Mouse (Mus musculus) thymus, postnatal 14 days (tissue): ENCODE results near the gene Cramp1l.
"Not testable (repeated sequence)": the region's sequence is repeated elsewhere in the genome, so short reads cannot be mapped to it uniquely, and the experiment has no call there.

ENCODE experiments used
- DNase-seq: peaks from one replicate; pipeline ENCODE4 v3.0.0; 2021

Gene Cramp1l

DNA sequence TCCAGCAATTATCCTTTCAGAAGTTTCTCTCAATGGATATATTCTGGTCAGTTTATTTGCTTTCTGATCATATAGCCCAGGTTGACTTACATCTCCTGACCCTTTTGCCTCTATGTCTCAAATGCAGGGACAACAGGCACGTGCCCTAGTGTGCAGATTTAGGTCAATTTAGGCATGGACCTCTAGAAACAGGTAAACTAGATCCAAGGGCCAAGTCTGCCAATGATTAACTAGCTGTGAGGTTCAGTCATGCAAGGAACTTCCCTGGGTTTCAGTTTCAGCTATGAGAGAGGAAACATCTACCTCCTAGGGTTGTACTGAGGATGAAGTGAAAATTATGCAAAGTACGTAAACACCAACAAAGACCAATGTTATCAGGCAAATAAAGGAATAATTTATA, 62.3 kb downstream of the Cramp1l start:
- DNase-seq: no peak

DNA sequence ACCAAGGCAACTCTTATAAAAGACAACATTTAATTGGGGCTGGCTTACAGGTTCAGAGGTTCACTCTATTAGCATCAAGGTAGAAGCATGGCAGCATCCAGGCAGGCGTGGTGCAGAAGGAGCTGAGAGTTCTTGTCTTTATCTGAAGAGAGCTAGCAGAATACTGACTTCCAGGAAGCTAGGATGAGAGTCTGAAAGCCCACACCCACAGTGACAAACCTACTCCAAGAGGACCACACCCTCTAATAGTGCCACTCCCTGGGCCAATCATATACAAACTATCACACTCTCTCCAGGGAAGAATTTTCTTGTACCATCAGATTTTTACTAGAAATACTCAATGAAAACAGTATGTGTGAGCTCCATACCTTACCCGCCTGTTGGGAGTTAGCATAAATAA, 64.9 kb downstream of the Cramp1l start:
- no peak for DNase-seq

DNA sequence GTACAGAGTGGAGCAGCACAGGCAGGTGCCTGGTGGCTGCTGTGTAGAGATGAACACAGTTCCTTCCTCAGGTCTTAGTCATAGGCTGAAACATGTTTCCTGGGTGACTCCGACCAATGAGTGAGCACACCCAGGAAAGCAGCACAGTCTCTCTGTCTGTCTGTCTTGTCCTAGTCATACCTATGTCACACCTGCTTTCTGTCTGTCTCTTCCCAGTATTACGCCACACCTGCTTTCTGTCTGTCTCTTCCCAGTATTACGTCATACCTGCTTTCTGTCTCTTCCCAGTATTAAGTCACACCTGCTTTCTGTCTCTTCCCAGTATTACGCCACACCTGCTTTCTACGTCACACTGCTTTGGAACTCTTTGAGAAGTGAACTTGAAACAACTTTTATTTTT, 67.4 kb downstream of the Cramp1l start:
- DNase-seq: no peak

DNA sequence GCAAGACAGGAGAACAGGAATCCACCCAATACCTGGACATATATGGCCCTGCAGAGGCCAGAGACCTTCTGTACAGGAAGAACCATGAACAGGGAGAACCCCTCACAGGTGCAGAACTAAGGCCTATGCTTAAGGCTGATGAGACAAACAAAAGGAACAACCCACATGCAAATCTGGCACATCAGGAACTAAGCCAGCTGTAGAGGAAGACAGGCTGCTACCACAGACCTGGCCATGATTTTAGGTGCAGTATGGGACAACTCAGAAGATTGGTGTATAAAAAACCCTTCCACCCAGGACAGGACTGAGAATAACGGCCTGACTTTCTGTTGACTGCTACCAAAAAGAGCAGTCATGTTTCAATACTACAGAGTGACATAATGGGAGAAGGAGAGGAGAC, 72.0 kb downstream of the Cramp1l start:
- not testable (repeated sequence) for DNase-seq

DNA sequence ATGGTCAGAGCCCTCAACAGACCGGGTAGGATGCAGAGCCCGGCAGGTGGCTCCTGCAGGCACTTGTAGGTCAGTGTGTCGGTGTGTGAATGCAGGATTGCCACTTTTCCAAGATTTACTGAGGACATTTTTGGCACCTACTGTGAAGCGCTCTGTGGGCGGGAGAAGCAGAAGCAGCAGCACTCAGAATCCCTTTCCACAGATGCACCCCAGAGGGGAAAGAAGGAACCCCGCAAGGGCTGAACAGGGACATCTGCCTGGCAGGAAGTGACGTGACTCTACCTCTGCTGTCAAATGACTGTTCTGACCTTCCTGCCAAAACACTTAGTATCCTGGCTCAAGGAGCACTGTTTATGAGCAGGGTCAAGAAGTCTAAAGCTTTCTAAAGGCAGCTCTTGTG, 72.6 kb downstream of the Cramp1l start:
- DNase-seq: no peak

DNA sequence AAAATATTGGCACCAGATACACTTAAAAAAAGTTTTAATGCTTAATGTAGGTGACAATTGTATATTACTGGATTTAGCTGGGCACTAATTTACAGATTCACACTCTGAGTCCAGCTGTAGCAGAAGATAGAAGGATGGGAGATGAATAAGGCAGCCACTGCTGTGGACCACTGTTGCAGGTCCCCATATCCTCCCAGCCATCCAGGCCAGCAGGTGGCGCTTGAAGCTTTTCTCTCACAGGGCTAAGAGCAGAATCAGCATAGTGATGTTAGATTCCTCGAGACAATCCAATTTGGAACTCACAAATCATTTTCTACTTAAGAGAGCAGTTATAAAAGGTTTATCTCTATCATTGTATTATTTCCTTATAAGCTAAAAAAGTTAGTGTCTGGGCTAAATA, 73.1 kb downstream of the Cramp1l start:
- DNase-seq: peak; percentile 57

DNA sequence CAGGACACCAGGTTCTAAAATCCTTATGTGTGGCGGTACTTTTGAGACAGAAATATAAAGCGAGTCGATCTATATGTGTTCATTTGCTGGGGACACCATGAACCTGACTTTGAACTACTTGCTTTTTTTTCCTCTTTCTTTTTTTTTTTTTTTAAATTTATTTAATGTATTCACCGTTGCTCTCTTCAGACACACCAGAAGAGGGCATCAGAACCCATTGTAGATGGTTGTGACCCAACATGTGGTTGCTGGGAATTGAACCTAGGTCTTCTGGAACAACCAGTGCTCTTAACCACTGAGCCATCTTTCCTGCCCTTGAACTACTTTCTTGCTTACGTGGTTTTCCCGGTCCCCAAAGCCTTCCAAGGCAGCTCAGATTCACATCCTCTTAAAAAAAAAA, 78.3 kb downstream of the Cramp1l start:
- no peak for DNase-seq

DNA sequence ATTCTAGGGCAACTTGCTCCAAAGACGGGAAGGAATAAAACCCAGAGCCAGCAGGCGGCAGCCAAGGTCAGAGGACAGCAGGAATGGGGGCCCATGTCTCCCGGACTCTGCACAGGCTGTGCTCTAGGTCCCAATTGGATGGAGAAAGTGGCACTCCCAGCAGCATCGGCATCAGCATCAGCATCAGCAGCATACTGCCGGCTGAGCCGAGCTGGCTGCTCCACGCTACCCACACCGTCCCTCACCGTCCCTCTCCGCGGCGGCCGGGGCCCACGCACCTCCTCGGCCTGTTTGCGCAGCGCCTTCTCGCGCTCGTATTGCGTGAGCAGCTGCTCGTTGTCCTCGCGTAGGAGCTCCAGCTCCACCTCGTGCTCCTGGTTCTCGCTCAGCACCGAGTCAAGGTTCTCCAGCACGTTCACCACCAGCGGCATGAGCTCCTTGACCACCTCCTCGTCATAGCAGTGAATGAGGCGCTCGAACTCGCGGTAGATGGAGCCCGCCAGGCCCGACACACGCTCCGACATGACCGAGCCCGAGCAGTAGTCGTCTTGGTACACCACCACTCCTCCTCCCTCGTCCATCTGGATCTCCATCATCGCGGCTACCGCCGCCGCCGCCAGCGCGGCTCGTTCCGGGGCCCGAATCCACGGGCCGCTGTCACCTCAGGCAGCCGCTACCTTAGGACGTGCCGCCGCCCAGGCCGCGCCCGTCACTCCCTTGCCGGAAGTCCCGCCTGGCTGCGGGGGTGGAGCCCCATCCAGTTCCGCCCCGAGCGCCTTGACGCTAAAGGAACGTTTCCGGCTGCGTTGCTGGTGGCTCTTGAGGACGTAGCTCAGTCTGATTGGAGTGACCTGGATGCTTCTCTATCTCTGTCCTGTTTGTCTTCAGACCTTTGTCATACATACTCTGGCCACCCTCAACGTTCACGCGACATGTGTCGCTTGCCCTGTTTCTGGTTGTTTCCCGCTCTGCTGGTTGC, 79.0 kb downstream of the Cramp1l start, which contains the start of gene Mapk8ip3:
Gene Mapk8ip3 (minus strand): TSS at position 719 of the 979 bp plus-strand sequence.
- DNase-seq: peak; percentile 97

DNA sequence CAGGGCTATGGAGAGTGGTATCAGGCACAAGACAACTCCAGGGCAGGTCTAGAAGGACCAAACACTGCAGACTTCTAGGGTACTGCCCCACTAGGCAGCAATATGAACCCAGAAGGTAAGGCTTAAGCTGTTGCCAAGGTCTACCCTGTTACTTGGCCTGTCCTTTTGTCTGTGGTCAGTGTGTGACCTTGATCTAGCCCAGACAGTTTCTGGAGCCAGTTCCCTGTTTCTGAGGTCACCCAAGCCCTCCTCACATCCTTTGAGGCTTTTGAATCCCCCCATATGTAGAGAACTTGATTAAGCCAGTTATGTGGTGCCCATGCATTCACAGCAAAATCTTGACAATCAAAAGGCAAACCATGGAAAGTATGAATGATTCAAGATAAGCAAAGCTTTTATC, 79.9 kb downstream of the Cramp1l start:
- DNase-seq: no peak

DNA sequence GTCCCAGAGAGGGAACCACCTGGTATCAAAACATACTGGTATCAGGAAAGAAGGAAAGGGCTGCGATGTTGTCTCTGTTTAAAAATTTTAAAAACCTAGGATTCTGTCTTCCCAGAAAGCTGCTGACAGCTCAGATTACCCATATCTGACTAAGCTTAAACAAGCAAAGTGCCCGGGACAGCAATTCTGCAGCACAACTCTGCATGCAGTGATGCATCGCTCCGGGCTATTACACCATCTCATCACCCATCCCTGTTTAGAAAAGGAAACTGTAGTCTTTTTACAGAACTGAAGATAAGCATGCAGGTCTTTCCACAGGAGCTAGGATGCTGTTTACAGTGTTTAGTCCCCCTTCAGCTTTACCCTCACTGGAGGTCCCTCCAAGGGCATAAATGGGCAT, 80.7 kb downstream of the Cramp1l start:
- DNase-seq: no peak

DNA sequence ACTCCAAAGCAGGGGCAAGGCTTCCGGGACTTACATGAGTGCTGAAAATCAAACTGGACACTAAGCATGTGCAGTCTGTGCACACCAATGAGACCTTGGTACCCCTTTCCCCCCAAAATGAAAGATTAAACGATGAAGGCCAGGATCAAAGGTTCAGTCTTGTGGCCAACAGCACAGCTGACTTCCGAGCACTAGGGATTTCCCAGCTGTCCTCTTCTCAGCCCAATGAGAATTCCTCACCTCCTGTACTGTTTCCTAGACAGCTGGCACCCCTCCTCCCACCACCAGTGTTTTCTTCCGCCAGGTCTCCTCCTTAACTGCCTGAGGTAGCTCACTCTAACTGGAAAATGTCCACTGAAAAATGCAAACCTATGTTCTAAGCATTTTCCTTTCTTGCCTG, 82.4 kb downstream of the Cramp1l start:
- DNase-seq: no peak

DNA sequence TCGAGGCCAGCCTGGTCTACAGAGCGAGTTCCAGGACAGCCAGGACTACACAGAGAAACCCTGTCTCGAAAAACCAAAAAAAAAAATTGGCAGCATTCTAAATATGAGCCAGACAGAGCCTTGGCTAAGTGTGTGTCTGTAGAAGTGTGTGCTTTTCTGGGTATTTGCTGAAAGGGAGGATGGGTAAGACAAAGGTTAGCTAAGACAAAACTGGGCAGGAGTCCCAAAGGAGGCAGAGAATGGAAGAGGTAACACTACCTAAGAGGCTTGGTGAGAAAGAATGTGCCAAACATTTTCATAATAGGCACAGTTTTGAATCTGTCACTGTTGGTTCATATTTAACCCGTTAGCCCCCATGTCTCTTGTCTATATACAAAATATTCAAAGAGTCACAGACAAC, 83.2 kb downstream of the Cramp1l start:
- no peak for DNase-seq

DNA sequence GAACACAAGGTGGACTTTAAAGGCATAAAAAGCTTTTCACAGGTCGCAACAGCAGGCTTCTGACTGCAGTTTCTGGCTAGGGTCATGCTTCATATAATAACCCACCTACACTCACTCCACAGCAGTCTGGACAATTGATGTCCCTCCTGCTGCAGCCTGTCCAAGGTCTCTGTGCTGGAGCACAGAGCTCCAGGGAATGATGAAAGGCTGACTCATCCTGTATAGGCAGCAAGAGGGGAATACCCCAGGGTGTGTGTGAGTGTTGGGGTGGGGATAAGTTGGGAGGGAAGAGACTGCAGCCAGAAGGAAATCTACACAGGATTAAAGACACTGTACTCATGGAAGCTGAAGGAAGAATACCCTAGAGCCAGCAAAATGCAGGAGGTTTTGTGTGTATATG, 86.1 kb downstream of the Cramp1l start:
- DNase-seq: no peak

DNA sequence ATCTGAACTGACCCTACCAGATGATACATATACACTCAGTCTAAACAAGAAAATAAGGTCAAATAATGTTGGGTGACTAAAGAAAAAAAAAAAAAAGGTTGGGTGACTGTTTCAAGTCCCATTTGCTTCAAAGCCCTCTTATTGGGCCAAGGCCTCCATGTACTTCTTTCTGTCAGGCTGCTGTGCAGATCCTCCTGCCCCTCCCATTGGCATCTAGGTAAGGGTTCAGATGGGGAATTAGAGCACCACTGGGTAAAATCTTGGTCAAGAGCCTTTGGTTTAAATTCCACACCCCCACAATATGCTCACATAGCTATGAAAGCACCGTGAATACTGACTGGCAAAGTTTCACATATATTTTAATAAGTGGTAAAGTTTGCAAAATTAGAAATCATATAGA, 92.3 kb downstream of the Cramp1l start:
- no peak for DNase-seq

DNA sequence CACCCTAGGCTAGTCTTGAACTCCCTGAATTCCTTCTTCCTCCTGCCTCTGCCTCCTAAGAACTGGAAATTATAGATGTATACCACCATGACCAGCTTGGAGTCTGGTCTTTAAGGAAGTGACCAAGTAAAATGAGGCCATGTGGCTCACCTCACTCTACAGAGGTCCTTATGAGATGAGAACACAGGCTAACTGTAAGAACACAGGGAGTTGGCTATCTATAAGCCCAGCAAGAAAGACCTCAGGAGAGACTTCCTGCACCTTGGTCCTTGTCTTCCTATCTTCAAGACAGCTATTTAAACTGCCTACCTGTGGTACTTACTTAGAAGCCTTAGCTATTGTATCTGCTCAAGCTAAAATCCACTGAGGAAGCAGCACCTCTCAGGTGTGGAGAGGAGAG, 101.6 kb downstream of the Cramp1l start:
- DNase-seq: no peak
